Mouse (Mus musculus) embryonic facial prominence, embryonic 12.5 days (tissue): ENCODE data around the gene Klhdc8b. TPM values are rescaled to one million over a fixed set of nuclear protein-coding genes. Genes with fewer than 3 reads are reported as not detected.

Experiments used
- ATAC-seq: fragments of 200-750 bp; cut with Nextera tagmentation; 2 replicates; pipeline ENCODE4 v1.8.0; 2017; ENCODE audit not compliant: insufficient number of reproducible peaks, insufficient read depth, low FRiP score, low TSS enrichment
- H3K27ac ChIP-seq: fragments of 300-500 bp; sonication (generic); 2 replicates; pipeline ENCODE4 v1.5.1; 2016; ENCODE audit warnings: mild to moderate bottlenecking
- H3K27me3 ChIP-seq: fragments of 300-500 bp; sonication (generic); 2 replicates; pipeline ENCODE4 v1.6.1; 2016; ENCODE audit warnings: mild to moderate bottlenecking, moderate library complexity
- H3K36me3 ChIP-seq: fragments of 300-500 bp; sonication (generic); 2 replicates; pipeline ENCODE4 v1.6.1; 2016; ENCODE audit warnings: mild to moderate bottlenecking
- H3K4me1 ChIP-seq: fragments of 300-500 bp; sonication (generic); 2 replicates; pipeline ENCODE4 v1.6.1; 2016
- H3K4me2 ChIP-seq: fragments of 300-500 bp; sonication (generic); replicated peaks from 2 replicates; pipeline ENCODE4 v1.6.1; 2016; ENCODE audit warnings: mild to moderate bottlenecking, moderate library complexity
- H3K4me3 ChIP-seq: fragments of 300-500 bp; sonication (generic); 2 replicates; pipeline ENCODE4 v1.5.1; 2016; ENCODE audit warnings: mild to moderate bottlenecking
- H3K9ac ChIP-seq: fragments of 300-500 bp; sonication (generic); 2 replicates; pipeline ENCODE4 v1.6.1; 2016; ENCODE audit warnings: mild to moderate bottlenecking, moderate library complexity
- H3K9me3 ChIP-seq: fragments of 300-500 bp; sonication (generic); 2 replicates; pipeline ENCODE4 v1.6.1; 2016; ENCODE audit warnings: mild to moderate bottlenecking, moderate library complexity
- WGBS: fragments of 180-500 bp; shearing (Covaris S2); methylation state at CpG from one replicate; pipeline ENCODE4 v1.1.7; 2016; 5-methylcytosine and 5-hydroxymethylcytosine counted together
- polyA plus RNA-seq: library from polyadenylated mRNA; unstranded; fragments of >200 nt; fragmentation: Nextera tagmentation; extraction: Ambion mirVana; gene quantifications from 2 replicates; pipeline ENCODE4 v1.2.1, GENCODE M21; 2016

Klhdc8b gene
- polyA plus RNA-seq = 44.5 and 46.0 TPM in 2 replicates

DNA sequence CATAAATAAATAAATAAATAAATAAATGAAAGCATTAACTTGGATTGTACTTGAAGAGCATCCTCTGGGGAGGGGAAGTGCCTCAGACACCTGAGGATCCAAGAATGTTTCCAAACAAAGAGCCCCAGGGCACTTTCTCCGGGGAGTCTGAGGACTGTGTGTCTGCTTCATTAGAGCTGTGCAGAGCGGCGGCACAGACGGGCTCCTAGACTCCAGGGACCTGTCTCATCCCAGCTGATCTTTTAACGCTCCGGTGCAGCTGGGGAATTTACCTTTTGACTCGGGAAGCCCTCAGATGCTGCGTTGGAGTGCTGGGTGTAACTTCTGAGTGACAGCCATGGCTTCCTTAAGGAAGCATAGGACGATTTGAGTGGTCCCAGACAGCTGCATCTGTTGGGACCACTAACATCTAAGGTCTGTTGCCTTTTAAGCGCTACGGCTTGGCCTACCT, at the start of gene Klhdc8b:
Gene Klhdc8b (minus strand): TSS at position 401 of the 451 bp plus-strand sequence.
- Histone ChIP-seq H3K36me3 (peaks cover 32% of the 10 kb centered on the region), H3K4me3 (peak within 1 kb of the TSS; percentile 95), H3K9ac (peak within 1 kb of the TSS; percentile 89), H3K9me3 (no peaks in the 10 kb centered on the region), H3K4me2 (peak within 1 kb of the TSS; percentile 80), H3K4me1 (peaks cover 12% of the 10 kb centered on the region), H3K27me3 (no peaks in the 10 kb centered on the region), H3K27ac (peak within 1 kb of the TSS; percentile 85)
- ATAC-seq = peak; percentile 36
- 22% methylated on average over 11 of the region's 11 CpGs for WGBS

DNA sequence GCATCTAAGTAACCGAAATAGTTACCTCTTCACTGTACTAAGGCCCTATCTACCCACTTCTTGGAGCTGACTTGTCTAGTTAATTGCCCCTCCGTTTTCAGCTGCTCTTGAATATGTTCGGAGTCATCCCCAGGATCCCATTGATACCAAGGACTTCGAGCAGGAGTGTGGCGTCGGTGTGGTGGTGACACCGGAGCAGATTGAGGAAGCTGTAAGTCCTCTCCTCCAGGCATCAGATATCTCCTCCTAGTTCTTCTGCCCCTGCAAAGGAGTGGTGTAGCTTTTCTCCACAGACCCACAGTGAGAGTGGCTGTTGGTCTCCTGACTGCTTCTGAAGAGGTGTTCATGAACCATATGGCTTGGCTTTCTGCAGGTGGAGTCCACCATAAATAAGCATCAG, 47.4 kb upstream of the Klhdc8b start:
- H3K4me2 ChIP-seq = peak overlapping the region; percentile 87
- 95% methylated on average over 7 of the region's 7 CpGs for WGBS
- H3K9me3 ChIP-seq = no peaks in the 10 kb centered on the region
- H3K9ac ChIP-seq = peak overlapping the region; percentile 71
- H3K36me3 ChIP-seq = peaks cover 43% of the 10 kb centered on the region
- no peak overlapping the region for H3K27ac ChIP-seq
- H3K4me1 ChIP-seq = peaks cover 11% of the 10 kb centered on the region
- H3K27me3 ChIP-seq = no peaks in the 10 kb centered on the region
- H3K4me3 ChIP-seq = peak overlapping the region; percentile 60
- no peak for ATAC-seq

DNA sequence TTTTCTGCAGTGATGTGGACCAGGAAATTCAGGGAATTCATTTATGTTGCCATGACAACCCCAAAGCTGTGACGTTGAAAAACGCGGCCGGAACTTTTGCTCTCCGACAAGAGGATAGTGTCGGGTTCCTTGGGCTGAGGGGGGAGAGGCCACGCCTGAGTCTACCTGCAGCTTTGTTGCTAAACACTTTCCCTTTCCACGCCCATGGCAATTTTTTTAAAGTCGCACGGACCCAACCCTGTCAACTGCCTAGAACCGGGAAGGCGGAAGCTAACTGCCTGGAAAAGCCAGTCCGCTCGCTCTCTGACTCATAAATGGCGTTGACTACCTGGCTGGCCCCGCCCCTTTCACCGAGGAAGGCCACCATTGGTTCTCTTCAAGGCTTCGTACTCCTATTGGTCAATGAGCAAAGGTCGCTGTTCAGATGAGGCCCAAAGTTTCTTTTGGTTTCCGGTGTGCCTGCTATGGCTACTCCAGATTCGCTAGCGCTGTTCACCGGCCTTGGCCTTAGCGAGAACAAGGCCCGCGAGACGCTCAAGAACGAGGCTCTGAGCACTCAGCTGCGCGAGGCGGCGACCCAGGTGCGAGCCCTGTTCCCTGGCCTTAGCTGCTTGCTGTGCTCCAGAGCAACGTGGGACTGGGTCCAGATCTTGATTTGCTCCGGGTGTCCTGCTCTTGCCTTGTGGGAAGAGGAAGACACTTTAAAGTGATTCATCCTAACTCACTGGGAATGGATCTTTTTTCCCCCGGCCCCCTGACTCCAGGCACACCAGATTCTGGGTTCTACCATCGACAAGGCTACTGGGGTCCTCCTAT, 46.4 kb upstream of the Klhdc8b start, which contains the start of gene Qars:
Gene Qars (plus strand): TSS at position 88 of the 816 bp plus-strand sequence.
- under 1% methylated on average over 37 of the region's 37 CpGs for WGBS
- Histone ChIP-seq H3K4me1 (peaks cover 11% of the 10 kb centered on the region), H3K36me3 (peaks cover 43% of the 10 kb centered on the region), H3K9ac (peak within 1 kb of the TSS; percentile 71), H3K27ac (peak within 1 kb of the TSS; percentile 61; the same call in 1 of the 2 replicates), H3K27me3 (no peaks in the 10 kb centered on the region), H3K9me3 (no peaks in the 10 kb centered on the region), H3K4me3 (peak within 1 kb of the TSS; percentile 60), H3K4me2 (peak within 1 kb of the TSS; percentile 87)
- ATAC-seq = peak; percentile 93

DNA sequence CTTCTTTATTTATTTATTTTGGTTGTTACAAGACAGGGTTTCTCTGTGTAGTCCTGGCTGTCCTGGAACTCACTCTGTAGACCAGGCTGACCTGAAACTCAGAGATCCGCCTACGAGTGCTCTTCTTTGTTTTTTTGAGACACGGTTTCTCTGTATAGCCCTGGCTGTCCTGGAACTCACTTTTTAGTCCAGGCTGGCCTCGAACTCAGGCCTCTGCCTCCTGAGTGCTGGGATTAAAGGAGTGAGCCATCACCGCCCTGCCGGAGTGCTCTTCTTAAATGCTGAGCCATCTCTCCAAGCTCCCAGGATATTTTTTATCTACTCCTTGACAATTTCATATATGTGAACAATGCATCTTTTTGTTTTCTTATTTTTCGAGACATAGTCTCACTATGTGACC, 45.5 kb upstream of the Klhdc8b start:
- ATAC-seq = no peak
- Histone ChIP-seq H3K4me1 (peaks cover 11% of the 10 kb centered on the region), H3K36me3 (peaks cover 42% of the 10 kb centered on the region), H3K27me3 (no peaks in the 10 kb centered on the region), H3K27ac (no peak overlapping the region; the same call in 1 of the 2 replicates), H3K9me3 (no peaks in the 10 kb centered on the region), H3K4me3 (no peak overlapping the region), H3K4me2 (peak overlapping the region; percentile 87), H3K9ac (0 out of 2 replicates have a peak overlapping the region, but pooled peaks have one; percentile 7)
- 87% methylated on average over 7 of the region's 7 CpGs for WGBS

DNA sequence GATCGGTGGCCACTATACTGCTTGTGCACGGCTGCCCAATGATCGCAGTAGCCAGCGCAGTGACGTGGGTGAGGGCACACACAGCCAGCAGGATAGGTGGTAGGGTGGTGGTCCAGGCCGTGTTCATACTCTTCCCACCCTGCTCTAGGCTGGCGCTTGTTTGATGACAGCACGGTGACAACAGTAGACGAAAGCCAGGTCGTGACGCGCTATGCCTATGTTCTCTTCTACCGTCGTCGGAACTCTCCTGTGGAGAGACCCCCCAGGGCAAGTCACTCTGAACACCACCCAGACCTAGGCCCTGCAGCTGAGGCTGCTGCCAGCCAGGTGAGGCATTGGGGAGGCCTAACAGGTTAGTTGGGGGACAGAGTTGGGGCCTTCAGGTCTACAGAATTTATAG, 38.6 kb upstream of the Klhdc8b start:
- Histone ChIP-seq H3K9me3 (no peaks in the 10 kb centered on the region), H3K4me2 (no peak overlapping the region), H3K9ac (no peak overlapping the region), H3K27me3 (no peaks in the 10 kb centered on the region), H3K4me1 (no peaks in the 10 kb centered on the region), H3K27ac (no peak overlapping the region), H3K4me3 (no peak overlapping the region), H3K36me3 (peaks cover 86% of the 10 kb centered on the region)
- 95% methylated on average over 15 of the region's 15 CpGs for WGBS
- ATAC-seq = no peak

GRCm38 (mm10) chr9:108499231-108499630, 37.9 kb upstream of the Klhdc8b start:
- no peaks in the 10 kb centered on the region for H3K9me3 ChIP-seq
- H3K27me3 ChIP-seq = no peaks in the 10 kb centered on the region
- no peak overlapping the region for H3K4me2 ChIP-seq
- no peak overlapping the region for H3K9ac ChIP-seq
- 94% methylated on average over 7 of the region's 7 CpGs for WGBS
- H3K4me3 ChIP-seq = no peak overlapping the region
- ATAC-seq = no peak
- no peak overlapping the region for H3K27ac ChIP-seq
- no peaks in the 10 kb centered on the region for H3K4me1 ChIP-seq
- H3K36me3 ChIP-seq = peaks cover 93% of the 10 kb centered on the region

GRCm38 (mm10) chr9:108494905-108495304, 33.5 kb upstream of the Klhdc8b start:
- ATAC-seq = no peak
- Histone ChIP-seq H3K4me3 (no peak overlapping the region), H3K27ac (no peak overlapping the region), H3K9me3 (no peaks in the 10 kb centered on the region), H3K4me1 (peaks cover 11% of the 10 kb centered on the region), H3K4me2 (no peak overlapping the region), H3K36me3 (peaks cover 80% of the 10 kb centered on the region), H3K9ac (no peak overlapping the region), H3K27me3 (no peaks in the 10 kb centered on the region)
- WGBS = 82% methylated on average over 10 of the region's 10 CpGs

GRCm38 (mm10) chr9:108494146-108494825, 32.9 kb upstream of the Klhdc8b start:
- Histone ChIP-seq H3K4me3 (no peak overlapping the region), H3K9me3 (no peaks in the 10 kb centered on the region), H3K9ac (no peak overlapping the region), H3K27ac (no peak overlapping the region), H3K4me2 (no peak overlapping the region), H3K4me1 (peaks cover 14% of the 10 kb centered on the region), H3K36me3 (peaks cover 80% of the 10 kb centered on the region), H3K27me3 (no peaks in the 10 kb centered on the region)
- no peak for ATAC-seq
- 96% methylated on average over 19 of the region's 19 CpGs for WGBS

GRCm38 (mm10) chr9:108493246-108493645, 31.9 kb upstream of the Klhdc8b start:
- Histone ChIP-seq H3K9me3 (no peaks in the 10 kb centered on the region), H3K4me1 (peaks cover 14% of the 10 kb centered on the region), H3K9ac (no peak overlapping the region), H3K27me3 (no peaks in the 10 kb centered on the region), H3K36me3 (peaks cover 80% of the 10 kb centered on the region), H3K4me2 (no peak overlapping the region), H3K27ac (no peak overlapping the region), H3K4me3 (no peak overlapping the region)
- WGBS = 96% methylated on average over 8 of the region's 8 CpGs
- no peak for ATAC-seq

GRCm38 (mm10) chr9:108492043-108492750, 30.8 kb upstream of the Klhdc8b start:
- Histone ChIP-seq H3K36me3 (peaks cover 80% of the 10 kb centered on the region), H3K4me1 (peaks cover 14% of the 10 kb centered on the region), H3K4me2 (peak overlapping the region; percentile 93), H3K4me3 (peak overlapping the region; percentile 95), H3K27ac (peak overlapping the region; percentile 96; the same call in 1 of the 2 replicates), H3K9ac (peak overlapping the region; percentile 97), H3K9me3 (no peaks in the 10 kb centered on the region), H3K27me3 (no peaks in the 10 kb centered on the region)
- 86% methylated on average over 16 of the region's 16 CpGs for WGBS
- no peak for ATAC-seq

GRCm38 (mm10) chr9:108491286-108491580, 29.9 kb upstream of the Klhdc8b start:
- H3K9ac ChIP-seq = peak overlapping the region; percentile 97
- peaks cover 14% of the 10 kb centered on the region for H3K4me1 ChIP-seq
- peak overlapping the region; percentile 95 for H3K4me3 ChIP-seq
- peak overlapping the region; percentile 93 for H3K4me2 ChIP-seq
- no peak for ATAC-seq
- peak overlapping the region; percentile 96 for H3K27ac ChIP-seq
- H3K36me3 ChIP-seq = peaks cover 80% of the 10 kb centered on the region
- no peaks in the 10 kb centered on the region for H3K27me3 ChIP-seq
- no peaks in the 10 kb centered on the region for H3K9me3 ChIP-seq
- 9% methylated on average over 12 of the region's 12 CpGs for WGBS
